Mouse (Mus musculus) ES-E14 (cell line): ENCODE results near the gene Pou2af1.

Experiments used
- MAFK ChIP-seq: IDR thresholded peaks from 2 replicates; pipeline ENCODE4 v1.6.1; 2014; ENCODE audit warnings: mild to moderate bottlenecking, low read depth, low read length, inconsistent platforms; ENCODE audit not compliant: insufficient read depth
- ZC3H11A ChIP-seq: IDR thresholded peaks from 2 replicates; pipeline ENCODE4 v1.6.1; 2012; ENCODE audit warnings: low read depth, mild to moderate bottlenecking, inconsistent platforms, low read length, borderline replicate concordance

- TF ChIP-seq MAFK: no peak
- TF ChIP-seq ZC3H11A: no peak
Observed at GRCm38 (mm10) chr9:51211191-51211590, 2.3 kb upstream of the Pou2af1 start.
